Mouse (Mus musculus): Measurements from ENCODE around the gene Zbtb42.

The Zbtb42 gene

DNA sequence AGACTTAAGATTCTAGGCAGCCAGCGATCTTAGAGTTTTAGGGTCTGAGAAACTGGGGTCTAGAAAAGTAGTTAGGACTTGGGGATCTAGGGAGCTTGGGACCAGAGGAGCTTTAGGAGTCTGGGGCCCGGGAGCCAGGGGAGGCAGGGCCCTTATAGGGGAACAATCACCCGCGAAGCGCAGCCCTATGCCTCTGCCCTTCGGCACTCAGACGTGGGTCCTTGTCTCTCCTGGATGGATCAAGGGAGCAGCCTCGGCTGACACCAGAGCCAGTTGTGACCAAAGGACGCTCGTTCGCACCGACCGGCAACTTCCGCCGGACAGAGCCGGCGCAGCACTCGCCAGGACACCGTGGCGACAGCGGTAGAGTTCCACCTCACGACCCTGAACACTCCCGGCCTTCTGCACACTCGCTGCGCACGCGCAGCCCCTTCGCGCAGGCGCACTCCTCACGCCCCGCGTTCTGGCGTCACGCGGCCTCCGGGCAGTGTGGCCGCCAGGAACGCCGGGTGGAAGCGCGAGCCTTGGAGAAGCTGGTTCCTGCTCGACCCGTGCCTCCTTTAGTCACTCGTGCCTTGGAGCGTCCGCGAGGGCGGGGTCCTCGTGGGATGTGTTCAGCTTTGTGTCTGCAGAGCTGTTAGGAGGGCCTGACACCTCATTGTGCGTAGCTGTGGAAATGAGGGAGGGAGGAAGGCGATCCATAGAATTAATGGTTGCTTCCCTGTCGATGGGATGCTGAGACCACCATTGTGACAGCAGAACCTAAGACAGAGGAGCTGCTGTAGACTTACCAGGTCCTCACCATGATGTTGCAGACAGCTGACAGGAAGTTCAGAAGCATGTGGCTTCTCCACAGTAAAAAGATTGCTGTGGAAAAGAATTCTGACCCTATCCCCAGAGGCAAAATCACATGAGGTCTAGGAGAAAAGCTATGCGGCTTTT, 14.8 kb downstream of the Zbtb42 start:
- peak; percentile 96 for DNase-seq

DNA sequence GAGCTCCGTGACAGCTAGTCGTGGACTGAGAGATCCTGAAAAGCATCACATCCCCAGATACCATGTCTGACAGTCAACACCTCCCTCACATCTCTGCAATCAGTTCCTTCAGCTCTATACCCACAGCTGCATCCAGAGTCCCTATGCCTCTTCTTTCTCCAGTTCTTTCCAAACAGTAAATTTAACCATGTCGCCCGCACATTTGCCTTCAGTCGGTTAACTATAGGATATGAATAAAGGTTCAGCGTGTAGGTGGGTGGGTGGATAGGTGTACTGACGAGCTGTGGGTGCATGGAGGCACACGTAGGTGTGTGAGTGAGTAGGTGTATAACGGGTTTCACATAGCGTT, 15.5 kb downstream of the Zbtb42 start:
- no peak for DNase-seq

DNA sequence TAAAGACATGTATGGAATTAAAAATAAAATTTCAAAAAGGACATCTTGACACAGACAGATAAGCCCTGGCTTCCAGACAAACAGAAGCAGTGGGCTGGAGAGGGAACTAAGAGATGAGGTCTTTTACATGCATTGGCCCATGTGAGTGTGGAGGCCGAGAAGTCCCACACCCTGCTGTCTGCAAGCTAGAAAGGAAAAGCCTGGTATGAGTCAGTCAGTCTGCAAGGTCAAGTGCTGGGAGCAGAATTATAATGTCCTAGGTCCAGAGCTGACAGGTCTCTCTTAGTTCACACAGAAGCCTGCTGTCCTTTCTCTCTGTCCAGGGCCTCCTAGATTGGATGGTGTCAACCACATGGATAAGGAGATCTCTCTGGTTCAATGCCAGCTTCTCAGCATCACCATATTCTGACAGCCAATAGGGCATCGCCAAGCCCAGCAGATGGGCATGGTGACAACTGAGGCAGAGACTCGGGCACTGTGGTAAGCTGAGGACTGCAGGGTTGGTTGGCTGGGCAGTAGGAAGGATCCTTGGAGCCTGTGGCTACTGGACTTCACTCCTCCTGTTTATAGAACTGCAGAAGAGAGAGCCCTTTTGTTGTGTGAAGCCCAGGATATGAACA, 18.3 kb downstream of the Zbtb42 start:
- no peak for DNase-seq

GRCm38 (mm10) chr12:112700522-112700921, 21.9 kb downstream of the Zbtb42 start:
- no peak for DNase-seq

GRCm38 (mm10) chr12:112702374-112703320, 24.0 kb downstream of the Zbtb42 start:
- DNase-seq, result no peak

DNA sequence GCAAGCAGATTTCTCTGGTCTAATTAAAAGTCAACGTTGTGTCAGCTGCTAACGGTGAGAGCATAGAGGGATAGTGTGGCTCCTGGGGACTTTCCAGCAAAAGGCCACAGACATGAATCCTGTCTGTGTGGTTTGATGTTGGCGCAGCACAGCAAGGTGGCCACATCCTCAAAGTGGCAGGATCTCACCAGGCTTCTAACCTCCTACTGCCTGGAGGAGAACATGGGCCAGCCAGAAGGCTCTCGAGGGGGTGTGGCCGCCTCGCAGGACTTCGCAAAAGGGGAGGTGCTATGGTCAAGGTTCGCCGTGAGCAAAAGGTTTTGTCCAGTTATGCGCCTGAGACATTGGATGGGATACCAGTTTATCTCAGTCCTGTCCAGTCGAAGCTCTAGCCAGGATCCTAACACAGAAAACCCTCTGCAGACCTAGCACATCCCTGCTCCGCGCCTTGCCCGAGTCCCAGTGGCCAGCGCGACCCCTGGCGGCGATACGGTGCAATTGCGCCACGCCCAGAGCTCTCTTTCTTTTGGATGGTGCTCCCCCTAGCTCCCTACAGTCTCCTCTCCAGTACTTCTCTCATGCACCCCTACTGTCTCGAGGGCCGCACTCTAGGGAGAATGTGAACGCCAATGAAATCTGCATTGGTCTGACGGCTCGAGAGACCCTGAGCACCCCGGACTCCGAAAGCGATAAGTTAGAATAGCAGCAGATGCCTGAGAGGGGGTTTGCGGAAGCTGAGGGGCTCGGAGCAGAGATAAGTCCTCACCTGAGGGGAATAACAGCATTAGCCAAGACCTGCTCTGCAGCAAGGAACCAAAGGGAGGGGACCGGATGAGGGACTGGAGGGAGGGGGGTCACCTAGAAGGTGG, 28.3 kb downstream of the Zbtb42 start:
- peak; percentile 90 for DNase-seq

DNA sequence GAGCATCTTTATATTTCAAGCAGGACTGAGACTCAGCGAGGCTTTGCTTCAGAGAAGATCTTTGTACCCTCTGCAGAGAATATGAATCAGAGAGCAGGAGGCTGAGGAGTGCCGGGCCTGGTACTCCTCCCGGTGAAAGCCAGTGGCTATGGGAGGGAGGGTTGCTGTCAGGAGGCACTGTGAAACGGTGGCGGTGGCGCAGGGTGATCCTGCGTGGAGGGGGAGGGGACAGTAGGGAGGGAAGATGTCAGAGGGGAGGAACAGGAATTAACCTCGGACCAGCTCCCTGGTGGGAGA, 28.9 kb downstream of the Zbtb42 start:
- no peak for DNase-seq

DNA sequence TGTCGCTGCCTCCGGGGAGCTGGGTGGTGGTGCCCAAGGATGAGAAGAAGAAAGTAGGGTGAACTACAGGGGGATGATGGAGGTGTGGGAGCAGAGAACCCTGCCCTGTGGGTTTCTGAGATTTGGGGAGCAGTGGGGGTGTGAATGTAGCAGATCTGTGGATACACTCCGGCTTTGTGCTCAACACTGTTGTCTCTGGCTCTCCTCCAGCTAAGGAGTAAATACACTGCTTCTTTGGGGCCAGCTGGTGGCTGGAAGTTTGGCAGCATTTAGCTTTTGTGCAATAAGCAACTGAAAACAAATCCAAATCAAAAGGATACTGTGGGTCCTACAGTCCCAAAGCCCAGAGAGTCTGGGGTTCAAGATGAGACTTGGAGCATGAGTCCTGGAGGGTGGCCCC, 35.4 kb downstream of the Zbtb42 start:
- no peak for DNase-seq

- no peak for DNase-seq
These were observed 38.5 kb downstream of the Zbtb42 start for GRCm38 (mm10) chr12:112717140-112717539.

- DNase-seq, result no peak
These were observed 40.4 kb downstream of the Zbtb42 start for GRCm38 (mm10) chr12:112718995-112719394.

GRCm38 (mm10) chr12:112720216-112720615, 41.6 kb downstream of the Zbtb42 start, which contains the start of gene Cep170b:
Gene Cep170b (plus strand): TSS chr12:112720455.
- no peak for DNase-seq

DNA sequence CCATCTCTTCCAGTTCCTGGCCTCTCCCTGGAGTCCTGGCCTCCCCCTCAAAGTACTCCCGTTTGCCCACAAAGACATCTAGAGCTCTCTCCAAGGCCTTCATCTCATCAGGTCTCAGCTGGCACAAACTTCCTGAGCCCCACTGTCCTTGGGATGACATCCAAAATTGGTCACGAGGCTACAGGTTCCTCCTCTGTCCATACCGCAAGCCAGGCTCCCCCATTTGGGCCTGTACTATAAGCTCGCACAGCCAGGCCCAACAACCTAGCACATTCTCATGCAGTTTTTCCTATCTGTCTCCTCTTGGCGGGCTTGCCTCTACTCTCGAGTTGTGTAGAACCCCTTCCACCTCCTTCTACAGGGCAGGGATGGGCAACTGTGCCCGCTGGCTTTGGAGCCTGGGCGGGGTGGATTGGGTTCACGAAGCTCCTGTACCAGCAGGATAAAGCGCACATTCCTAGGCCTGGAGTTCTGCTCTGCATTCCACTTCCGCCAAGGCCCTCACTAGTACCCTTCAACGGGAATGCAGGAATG, 42.3 kb downstream of the Zbtb42 start:
- DNase-seq, result no peak

DNA sequence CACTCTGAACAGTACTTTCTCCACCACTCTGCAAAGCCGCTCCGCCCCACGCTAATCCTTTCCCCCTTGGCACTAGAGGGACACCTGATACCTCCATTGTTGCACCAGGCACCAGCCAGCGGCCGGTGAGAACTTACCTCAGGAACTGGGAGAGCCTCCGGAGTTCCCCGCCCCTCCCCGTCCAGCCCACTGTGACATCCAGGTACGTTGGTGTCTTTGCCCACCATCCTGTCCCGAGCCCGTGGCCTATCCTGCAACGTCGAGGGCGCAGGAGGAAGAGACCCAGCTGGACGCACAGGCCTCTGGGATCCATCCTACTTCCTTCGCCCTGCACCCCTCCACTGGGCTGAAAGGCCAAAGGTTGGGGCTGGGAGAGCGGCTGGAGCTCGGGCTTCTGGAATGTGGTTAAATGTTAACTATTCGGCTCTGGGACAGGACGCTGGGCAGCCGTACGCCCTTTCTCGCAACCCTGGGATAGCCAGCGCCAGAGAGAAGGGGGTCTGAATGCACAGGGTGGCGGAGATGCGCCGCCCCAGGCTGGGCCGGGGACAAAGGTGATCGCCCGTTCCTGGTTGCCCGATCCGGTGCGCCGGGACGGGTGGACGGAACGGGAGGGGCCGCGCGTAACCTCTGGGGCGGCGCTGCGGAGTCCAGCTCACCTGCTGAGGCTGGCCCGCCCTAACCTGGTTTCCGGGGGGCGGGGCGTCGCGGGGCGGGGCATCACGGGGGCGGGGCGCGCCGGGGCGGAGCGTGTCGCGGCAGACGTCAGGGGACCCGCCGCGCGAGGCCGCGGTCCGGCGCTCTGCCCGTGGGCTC, 43.0 kb downstream of the Zbtb42 start:
- DNase-seq, result peak; percentile 71

DNA sequence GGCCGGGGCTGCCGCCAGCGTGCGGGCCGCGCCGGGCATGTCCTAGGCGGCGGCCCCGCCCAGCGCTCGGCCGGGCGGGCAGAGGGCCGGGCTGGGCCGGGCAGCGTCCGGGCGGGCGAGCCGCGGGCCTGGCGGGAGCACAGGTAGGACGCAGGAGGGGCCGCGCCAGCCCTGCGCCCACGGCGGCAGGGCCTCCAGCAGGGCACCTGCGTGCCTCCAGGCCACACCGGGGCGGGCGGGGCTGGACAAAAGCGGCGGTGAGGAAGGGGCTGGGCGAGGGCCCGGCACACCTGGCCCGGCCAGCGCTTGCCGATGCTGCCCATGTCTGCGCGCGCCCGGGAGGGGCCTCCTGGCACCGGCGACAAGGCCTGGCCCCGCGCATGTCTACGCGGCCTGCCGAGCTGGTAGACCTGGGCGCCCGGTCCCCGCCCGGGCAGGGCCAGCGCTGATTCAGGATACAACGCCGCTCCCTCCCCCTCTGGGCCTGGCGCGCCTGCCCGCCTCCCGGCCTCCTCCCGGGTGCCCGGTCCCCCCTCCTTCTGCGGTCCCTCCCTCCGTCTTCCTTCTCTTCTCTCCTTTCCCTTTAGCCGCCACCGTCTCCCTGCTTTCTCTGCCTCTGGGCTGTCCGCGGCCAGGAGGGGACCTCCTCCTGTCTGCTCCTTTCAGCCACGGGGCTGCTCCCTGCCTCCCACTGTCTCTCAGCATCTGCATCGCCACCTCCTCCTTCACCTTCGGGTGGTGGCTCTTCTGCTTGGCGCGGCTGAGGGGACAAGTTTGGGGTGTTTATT, 43.8 kb downstream of the Zbtb42 start:
- peak; percentile 72 for DNase-seq

DNA sequence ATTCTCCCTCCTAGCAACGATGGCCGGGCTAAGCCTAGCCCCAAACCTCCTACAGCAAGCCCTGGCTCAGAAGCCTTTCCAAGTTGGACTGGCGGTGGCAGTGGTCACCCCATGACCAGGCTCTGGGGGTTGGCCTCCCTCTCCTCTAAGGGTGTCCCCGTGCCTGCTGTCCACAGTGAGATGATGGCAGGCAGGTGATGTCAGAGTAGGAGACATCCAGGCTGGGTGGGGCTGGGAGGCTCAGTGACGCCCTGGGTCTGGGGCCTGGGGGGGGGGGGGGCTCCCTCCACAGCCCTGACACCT, 44.4 kb downstream of the Zbtb42 start:
- DNase-seq, result no peak

DNA sequence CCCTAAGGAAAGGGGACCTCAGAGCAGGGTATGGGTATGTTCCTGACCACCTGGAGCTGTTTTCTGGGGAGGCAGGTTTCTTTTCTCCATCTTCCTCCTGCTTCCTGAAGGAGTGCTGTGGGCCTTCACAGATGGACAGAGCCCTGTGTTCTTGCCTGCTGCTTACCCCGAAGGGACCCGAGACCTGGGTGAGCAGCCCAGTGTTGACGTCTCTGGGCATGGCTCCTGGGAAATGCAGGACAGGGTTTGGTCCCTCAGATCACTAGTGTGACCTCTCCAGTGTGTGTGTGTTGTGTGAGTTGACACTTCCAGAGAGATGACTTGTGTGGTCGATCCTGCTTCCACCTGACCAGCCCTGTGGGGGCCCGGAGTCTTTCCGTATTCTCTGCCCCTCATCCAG, 44.8 kb downstream of the Zbtb42 start:
- peak; percentile 28 for DNase-seq

GRCm38 (mm10) chr12:112724077-112724805, 45.6 kb downstream of the Zbtb42 start:
- peak; percentile 79 for DNase-seq

DNA sequence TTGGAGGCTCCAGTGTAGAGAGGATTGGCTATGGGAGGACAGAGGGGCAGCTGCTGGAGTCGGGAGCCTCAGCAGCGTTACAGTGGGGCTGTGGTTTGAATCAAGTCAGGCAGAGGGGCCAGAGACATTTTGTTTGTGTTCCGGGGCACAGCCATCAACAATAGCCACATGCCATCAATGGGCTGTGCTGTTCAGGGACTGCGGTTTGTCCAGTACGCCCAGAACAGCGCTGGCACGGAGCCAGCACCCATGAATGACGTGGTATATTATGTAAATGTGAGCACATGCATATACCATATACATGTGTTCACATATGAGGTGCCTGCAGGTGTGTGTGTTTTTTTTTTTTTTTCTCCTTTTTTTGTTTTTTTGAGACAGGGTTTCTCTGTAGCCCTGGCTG, 49.2 kb downstream of the Zbtb42 start:
- no peak for DNase-seq

- no peak for DNase-seq
These were observed 52.2 kb downstream of the Zbtb42 start for GRCm38 (mm10) chr12:112730808-112731207.
